Mouse (Mus musculus): ENCODE data around the gene Drc3.

DNA sequence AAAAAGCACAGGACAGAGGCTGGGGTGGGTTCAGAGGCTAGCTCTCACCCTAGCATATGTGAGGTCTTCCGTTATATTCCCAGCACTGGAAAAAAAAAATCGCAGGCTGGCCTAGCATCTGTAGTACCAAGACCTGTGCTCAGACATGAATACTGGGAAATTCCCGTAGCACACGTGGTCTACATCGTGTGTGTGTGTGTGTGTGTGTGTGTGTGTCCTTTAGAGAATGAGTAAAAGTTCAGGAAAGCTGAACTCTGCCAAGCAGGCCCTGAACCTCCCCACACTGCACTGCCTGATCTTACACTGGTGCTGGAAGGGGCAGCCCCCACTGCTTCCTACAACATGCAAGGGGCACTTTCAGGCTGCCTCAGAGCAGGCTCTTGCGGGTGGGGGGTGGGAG lies 21.4 kb downstream of the Drc3 start:
- TF ChIP-seq POLR2A (IDR thresholded peaks at IDR 0.05; ENCODE audit: low read depth, low read length) (no peak), CTCF (IDR thresholded peaks at IDR 0.05; ENCODE audit: extremely low read depth, insufficient read length, insufficient replicate concordance, low read depth, low read length) (no peak)

All from small intestine, adult 2 months (tissue).